Mouse (Mus musculus) C3H10T1/2 (cell line): ENCODE data around the gene Cul9. TPM values are rescaled to one million over a fixed set of nuclear protein-coding genes. Genes with fewer than 3 reads are reported as not detected.

Source experiments
- polyA plus RNA-seq, 2 experiments: library from polyadenylated mRNA; unstranded; fragments of >200 nt; fragmentation: generic; extraction: Trizol; gene quantifications; one replicate each; pipeline ENCODE4 v1.2.1; 2012; ENCODE audit warnings: missing spikeins in 2 of 2

Gene Cul9
- polyA plus RNA-seq = under 1 TPM; 0.07 to 0.85 TPM

DNA sequence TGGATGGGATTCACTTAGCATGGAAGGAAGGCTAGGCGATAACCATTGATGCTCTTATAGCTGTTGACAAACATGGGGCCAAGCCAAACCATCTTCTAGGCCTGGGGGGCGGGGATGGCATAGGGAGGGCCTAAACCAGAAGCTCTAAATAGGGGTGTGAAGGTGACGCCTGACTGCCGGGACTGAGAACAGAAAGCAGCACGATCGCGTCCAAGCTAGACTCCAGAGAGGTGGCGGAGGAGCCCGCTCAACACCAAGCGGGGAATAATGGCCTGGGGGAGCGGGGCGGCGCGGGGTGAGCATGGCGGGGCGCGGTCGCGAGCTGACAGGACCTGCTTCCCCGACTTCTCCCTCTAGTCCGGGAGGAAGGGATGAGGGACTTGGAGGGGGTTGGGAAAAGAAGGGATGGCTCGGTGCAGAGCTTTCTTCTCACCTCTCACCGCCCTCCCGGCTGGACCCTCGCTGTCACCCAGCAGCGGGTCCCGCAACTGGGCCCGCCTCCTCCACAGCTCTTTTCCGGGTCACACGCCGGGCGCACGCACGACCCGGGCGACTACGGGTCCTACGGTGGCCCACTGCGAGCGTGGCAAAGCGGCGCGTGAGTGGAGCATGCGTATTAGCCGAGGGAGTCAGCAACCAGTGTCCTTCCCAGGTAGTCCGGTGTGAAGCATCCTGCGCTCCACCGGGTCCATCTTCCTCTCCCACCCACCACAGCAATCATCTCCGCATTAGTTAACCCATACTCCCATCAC is at the start of gene Cul9:
Gene Cul9 (minus strand): TSS at position 576 of the 752 bp plus-strand sequence.

GRCm38 (mm10) chr17:46555673-46556583 is 9.7 kb upstream of the Cul9 start, which contains the start of gene Srf:
TSS of gene Srf (minus strand) at chr17:46556175.

GRCm38 (mm10) chr17:46496623-46497434 is 49.4 kb downstream of the Cul9 start, which contains the start of gene Dnph1:
TSS of gene Dnph1 (plus strand) at chr17:46496711.

DNA sequence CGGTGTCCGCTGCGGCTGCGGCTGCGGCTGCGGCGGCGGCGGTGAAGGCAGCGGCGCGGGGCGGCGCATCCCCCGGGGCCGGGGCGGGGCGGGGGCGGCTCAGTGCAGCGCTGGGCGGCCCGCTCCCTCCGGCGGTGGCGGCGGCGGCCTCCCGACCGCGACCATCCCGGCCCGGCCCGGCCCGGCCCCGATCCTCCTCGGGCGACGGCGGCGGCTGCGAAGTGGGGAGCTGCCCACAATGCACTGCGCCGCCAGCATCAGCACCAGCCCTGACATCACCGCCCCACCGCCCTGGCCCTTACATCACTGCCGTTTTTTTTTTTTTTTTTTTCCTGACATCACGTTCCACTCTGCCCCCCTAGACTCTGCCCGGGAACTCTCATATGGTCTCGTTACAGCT is 58.8 kb downstream of the Cul9 start, which contains the start of gene Ttbk1:
Gene Ttbk1 (minus strand): TSS at position 245 of the 400 bp plus-strand sequence.

Other genes starting within 250 kb of the Cul9 start
- 10 to 100 TPM in 1 of 2 experiments, 1 to 10 TPM in 1; 7.2 to 55.2 TPM for gene Dlk2, start 249.0 kb downstream of the Cul9 start, polyA plus RNA-seq
- gene Abcc10, start 218.0 kb downstream of the Cul9 start, polyA plus RNA-seq = 1 to 10 TPM; 2.7 to 7.7 TPM
- 1 to 10 TPM in 1 of 2 experiments, under 1 TPM in 1; 0.54 to 5.8 TPM for gene Zfp318, start 162.7 kb downstream of the Cul9 start, polyA plus RNA-seq
- under 1 TPM in 1 of 2 experiments, not detected in 1; 0.93 TPM for gene Crip3, start 117.5 kb downstream of the Cul9 start, polyA plus RNA-seq
- not detected for gene Slc22a7, start 107.9 kb downstream of the Cul9 start, polyA plus RNA-seq
- gene Ttbk1, start 58.7 kb downstream of the Cul9 start, polyA plus RNA-seq = not detected
- 100 to 1,000 TPM in 1 of 2 experiments, 10 to 100 TPM in 1; 39.0 to 100 TPM for gene Dnph1, start 49.7 kb downstream of the Cul9 start, polyA plus RNA-seq
- gene Srf, start 9.8 kb upstream of the Cul9 start, polyA plus RNA-seq = 10 to 100 TPM; 32.8 to 34.6 TPM
- 1 to 10 TPM in 1 of 2 experiments, under 1 TPM in 1; 0.82 to 7.0 TPM for gene Ptk7, start 83.1 kb upstream of the Cul9 start, polyA plus RNA-seq
- 10 to 100 TPM in 1 of 2 experiments, 1 to 10 TPM in 1; 6.4 to 23.3 TPM for gene Klc4, start 99.6 kb upstream of the Cul9 start, polyA plus RNA-seq
- gene Mrpl2, start 99.8 kb upstream of the Cul9 start, polyA plus RNA-seq = 100 to 1,000 TPM; 127 to 324 TPM
- 100 to 1,000 TPM in 1 of 2 experiments, 10 to 100 TPM in 1; 73.7 to 172 TPM for gene Cul7, start 103.9 kb upstream of the Cul9 start, polyA plus RNA-seq
- gene Rrp36, start 128.0 kb upstream of the Cul9 start, polyA plus RNA-seq = 10 to 100 TPM; 30.8 to 53.1 TPM
- 100 to 1,000 TPM; 206 to 222 TPM for gene Mea1, start 132.4 kb upstream of the Cul9 start, polyA plus RNA-seq
- 100 to 1,000 TPM in 1 of 2 experiments, 10 to 100 TPM in 1; 71.0 to 103 TPM for gene Klhdc3, start 134.5 kb upstream of the Cul9 start, polyA plus RNA-seq
- 100 to 1,000 TPM in 1 of 2 experiments, 10 to 100 TPM in 1; 79.4 to 109 TPM for gene Ppp2r5d, start 158.7 kb upstream of the Cul9 start, polyA plus RNA-seq
- gene Pex6, start 165.1 kb upstream of the Cul9 start, polyA plus RNA-seq = 10 to 100 TPM; 30.1 to 56.6 TPM
- gene Gnmt, start 182.8 kb upstream of the Cul9 start, polyA plus RNA-seq = under 1 TPM; 0.30 to 0.38 TPM
- gene Cnpy3, start 205.8 kb upstream of the Cul9 start, polyA plus RNA-seq = 10 to 100 TPM; 64.8 to 76.8 TPM
- gene Ptcra, start 217.3 kb upstream of the Cul9 start, polyA plus RNA-seq = under 1 TPM; 0.07 to 0.11 TPM
- gene 2310039H08Rik, start 226.2 kb upstream of the Cul9 start, polyA plus RNA-seq = 100 to 1,000 TPM; 116 to 123 TPM
- 10 to 100 TPM; 34.7 to 71.1 TPM for gene Rpl7l1, start 236.3 kb upstream of the Cul9 start, polyA plus RNA-seq